Mouse (Mus musculus): ENCODE results near the gene Ilf2.

The Ilf2 gene

DNA sequence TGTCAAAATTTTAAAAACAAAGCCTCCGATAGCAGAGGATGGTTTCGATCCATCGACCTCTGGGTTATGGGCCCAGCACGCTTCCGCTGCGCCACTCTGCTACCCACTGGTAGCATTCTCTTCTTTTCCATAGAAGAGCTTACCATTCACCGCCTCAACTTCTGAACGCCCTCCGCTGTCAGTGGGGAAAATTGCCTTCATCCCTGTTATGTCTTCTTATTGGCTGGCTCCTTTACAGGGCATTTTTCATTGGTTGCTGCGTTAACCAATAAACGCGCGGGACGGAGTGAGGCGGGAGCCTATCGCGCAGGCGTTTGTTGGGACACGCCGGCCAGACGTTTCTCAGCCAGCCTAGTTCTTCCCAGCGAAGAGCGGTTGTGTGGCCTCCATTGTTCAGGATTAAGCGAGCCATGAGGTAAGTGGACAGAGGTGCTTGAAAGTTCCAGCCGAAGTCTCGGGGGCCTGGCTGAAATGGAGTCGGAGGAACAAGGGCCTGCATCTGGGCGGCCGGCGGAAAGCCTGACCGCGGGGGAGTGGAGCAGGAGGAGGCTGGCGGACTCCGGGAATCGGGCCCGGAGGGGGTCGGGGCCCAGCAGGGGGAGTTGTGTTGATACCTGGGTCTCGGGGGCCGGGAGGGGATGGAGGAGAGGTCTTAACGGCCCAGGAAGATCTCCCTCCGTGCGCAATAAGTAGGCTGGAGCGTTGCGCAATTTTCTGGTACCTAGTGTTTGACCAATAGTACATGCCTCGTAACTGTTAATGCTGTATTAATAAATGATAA lies at the start of gene Ilf2:
Gene Ilf2 (plus strand): TSS at position 296 of the 781 bp plus-strand sequence.
- in situ Hi-C loops (cut with MboI, MseI), result loop anchor here in 1 of 2 experiments (25.0 kb wide), 1 partner anchor 1789 kb away; the partner anchor contains the start of gene Khdc4

DNA sequence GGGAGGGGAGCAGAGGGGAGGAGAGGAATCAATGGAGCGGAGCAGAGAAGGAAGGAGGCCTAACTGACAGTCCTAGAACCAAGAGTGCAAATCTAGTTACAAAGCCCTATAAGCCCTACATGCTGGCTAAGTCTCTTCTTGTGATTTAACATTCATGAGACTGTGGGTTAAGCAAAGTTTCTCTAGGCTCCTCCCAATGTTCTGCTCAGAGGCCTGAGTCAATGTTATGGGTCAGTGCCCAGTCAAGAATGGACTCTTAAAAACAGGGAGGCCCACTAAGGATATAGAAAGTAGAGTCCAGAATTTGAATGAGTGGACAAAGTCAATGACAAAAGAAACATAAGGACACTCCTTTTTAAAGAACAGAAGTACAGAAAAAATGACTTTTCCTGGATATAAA lies 48.4 kb upstream of the Ilf2 start:
- in situ Hi-C loops (cut with MboI, MseI), result no loop called here

- in situ Hi-C loops (cut with MboI, MseI), result no loop called here
These were observed 47.7 kb upstream of the Ilf2 start for GRCm38 (mm10) chr3:90428186-90428585.

- in situ Hi-C loops (cut with MboI, MseI), result no loop called here
These were observed 46.4 kb upstream of the Ilf2 start for GRCm38 (mm10) chr3:90429576-90429975.

DNA sequence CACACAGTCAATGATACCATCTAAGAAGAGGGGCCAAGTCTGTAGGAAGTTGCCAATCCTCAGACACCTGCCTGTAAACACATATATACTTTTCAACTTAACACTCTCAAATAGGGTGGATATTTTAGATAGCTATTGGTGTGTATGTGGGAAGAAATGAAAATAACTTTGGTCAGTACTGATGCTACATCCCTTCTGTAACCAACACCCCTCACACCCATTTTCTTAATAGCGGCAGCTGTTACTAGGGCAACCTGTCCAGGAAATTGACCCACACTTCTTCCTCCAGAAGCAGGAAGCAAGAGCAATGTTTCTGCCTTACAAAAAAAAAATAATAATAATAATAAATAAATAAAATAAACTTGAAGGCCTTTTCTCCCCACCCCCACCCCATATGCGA lies 43.6 kb upstream of the Ilf2 start:
- in situ Hi-C loops (cut with MboI, MseI), result no loop called here

DNA sequence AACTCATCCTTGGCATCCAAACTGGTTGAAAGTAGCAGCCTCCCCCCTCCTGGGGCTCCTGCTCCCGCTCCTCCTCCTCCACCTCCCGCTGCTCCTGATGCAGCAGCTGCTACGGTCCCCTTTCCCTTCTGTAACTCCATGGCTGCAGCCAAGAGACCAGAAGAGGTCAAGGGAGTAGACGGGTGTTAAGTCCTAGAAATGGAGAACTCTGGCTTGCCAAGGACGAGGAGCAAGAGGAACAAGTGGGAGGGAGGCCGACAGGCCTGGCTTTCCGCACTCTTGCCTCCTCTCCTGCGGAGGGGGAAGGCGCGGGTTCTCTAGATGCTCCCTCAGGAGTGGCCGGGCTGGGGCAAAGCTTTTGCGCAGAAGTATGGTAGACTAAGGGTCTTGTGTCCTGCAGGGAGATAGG lies 43.1 kb upstream of the Ilf2 start:
- in situ Hi-C loops (cut with MboI, MseI), result no loop called here

DNA sequence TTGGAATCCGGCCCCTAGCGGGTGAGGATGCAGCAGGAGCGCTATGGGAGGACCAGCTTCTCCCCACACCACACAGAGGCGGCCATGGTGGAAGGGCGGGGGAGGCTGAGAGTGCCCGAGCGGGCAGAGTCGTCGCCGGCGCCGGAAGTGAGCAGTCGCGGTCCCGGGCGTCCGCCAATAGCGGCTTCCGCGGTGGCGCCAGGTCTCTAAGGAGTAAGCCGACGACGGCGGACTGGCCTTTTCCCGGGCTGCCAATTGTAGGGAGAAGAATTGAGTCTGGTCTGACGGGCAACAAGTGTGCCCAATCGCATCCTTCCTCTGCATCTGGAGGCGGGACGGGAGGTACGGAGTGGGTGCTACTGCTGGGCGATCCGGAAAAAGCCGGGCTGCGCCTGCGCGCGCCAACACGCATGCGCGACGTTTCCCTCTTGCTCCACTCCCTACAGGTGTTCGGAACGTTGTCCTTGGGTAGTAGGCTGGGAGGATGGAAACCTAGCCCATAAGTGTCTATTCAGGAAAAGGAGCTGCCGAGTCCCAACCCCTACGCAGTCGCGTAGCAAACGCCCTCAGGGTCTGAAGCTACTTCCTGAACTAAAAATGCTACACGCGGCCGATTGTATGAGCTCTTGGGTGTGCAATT lies 42.4 kb upstream of the Ilf2 start, which contains the start of gene Ints3:
Gene Ints3 (minus strand): TSS at position 242 of the 640 bp plus-strand sequence.
- in situ Hi-C loops (cut with MboI, MseI), result no loop called here

DNA sequence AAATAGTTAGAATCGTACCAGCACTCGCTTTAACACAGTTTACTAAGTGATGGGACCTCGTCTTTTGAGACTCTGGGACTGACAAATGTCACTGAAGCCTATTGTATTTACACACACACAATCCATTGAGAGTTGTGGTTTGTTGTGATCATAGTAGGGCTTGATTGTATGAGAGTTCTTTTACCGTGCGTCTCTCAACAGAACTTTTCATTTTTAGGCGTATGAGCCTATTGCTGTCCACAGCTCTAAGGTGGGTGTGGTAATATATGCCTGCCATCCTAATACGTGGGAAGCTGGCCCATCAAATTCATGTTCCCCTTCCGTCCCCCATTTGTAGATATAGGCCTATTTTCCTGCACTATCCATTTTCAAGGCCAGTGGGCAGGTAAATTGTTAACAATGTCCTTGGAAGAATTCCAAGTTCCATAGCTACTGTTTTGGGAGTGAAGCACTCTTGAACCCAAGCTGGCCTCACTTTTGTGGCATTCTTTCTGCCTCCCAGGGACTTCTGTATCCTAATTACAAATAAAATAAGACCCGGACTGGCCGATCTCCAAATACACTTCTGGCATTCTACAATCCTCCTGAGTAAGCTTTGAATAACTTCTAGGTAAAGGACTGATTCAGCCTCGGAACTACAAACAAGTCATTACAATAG lies 41.7 kb upstream of the Ilf2 start:
- in situ Hi-C loops (cut with MboI, MseI), result no loop called here

- in situ Hi-C loops (cut with MboI, MseI), result no loop called here
These were observed 38.8 kb upstream of the Ilf2 start for GRCm38 (mm10) chr3:90437131-90437530.

DNA sequence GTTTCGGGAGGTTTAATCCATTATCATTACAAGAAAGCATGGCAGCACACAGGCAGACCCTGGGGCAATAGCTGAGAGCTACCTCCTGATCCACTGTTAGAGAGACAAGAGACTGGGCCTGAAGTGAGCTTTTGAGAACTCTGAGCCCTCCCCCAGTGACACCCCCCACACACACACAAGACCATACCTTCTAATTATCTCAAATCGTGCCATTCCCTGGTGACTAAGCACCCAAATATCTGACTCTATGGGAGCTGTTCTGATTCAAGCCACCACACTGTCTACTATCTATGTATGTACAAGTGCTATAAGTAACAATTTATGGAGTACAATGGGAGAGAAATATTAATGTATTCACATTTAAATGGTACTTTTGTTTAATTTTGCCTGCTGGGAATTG lies 35.2 kb upstream of the Ilf2 start:
- in situ Hi-C loops (cut with MboI, MseI), result no loop called here

DNA sequence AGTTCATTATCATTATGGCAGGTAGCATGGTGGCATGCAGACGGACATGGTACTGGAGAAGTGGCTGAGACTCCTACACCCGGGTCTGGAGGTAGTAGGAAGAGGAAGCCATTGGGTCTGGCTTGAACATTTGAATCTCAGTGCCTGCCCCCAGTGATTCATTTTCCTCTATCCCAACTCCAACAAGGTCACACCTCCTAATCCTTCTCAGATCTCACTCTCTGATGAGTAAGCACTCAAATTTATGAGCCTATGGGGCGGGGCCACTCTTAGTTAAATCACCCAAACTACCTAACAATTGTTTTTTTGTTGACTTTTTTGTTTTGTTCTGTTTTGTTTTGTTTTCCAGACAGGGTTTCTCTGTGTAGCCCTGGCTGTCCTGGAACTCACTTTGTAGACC lies 31.9 kb upstream of the Ilf2 start:
- in situ Hi-C loops (cut with MboI, MseI), result no loop called here

DNA sequence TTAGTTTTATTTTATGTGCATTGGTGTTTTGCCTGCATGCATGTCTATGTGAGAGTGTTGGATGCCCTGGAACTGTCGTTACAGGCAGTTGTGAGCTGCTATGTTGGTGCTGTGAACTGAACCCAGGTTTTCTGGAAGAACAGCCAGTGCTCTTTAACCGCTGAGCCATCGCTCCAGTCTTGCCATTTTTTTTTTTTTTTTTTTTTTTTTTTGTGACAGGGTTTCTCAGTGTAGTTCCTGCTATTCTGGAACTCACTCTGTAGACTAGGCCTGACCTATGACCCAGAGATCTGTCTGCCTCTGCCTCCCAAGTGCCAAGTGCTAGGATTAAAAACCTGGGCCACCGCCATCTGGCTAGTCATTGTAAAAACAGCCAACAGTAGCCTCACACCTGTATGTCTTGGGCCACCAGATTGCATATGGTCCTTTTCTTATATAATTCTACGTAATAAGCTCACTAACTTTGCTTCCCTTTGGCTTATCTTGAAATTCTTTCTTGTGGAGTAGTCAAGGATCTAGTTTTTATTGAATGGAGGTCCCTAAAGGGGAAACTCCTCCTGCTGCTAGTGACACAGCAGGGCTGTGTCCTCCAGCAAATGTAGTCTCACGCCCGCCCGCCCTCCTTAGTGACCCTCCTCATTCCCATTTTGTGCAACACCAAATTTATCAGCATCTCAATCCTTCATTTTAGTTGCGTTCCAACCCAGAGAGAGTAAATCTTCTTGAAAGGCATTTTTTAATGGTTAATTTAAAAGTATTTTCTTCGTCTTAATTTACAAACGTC lies 30.3 kb upstream of the Ilf2 start:
- in situ Hi-C loops (cut with MboI, MseI), result no loop called here

GRCm38 (mm10) chr3:90446389-90447122 lies 29.4 kb upstream of the Ilf2 start:
- in situ Hi-C loops (cut with MboI, MseI), result no loop called here

DNA sequence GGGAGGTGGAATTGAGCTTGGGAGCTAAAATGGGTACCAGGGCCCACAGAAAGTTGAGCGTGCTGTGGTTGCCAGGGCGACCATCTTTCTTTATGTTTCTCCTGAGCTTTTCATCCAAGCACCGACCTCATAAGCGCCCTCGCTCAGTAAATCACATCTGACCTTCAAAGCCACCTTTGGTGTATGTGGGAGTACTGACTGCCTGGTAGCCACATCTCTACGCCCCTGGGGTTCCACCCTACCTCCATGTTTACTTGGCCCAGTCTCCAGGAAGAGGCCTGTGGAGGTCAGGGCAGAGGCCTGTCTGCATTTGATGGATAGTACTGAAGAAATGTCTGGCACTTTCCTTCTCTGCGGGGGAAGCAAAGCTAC lies 28.8 kb upstream of the Ilf2 start:
- in situ Hi-C loops (cut with MboI, MseI), result no loop called here

DNA sequence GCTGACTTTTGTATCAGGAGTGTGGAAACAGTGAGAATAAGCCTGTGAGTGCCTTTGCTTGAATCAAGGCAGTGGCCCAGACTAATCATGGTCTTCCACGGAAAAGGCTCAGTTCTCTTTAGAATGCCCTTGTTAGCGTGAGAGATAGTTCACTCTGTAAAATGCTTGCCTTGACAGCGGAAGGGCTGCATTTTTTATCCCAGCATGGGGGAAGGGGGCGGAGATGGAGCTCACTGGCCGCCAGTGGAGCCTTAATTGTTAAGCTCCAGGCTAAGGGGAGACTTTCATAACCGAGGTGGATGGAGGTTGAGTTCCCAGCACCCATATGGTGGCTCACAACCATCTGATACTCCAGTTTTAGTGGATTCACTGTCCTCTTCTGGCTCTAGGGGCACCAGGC lies 27.3 kb upstream of the Ilf2 start:
- in situ Hi-C loops (cut with MboI, MseI), result no loop called here

DNA sequence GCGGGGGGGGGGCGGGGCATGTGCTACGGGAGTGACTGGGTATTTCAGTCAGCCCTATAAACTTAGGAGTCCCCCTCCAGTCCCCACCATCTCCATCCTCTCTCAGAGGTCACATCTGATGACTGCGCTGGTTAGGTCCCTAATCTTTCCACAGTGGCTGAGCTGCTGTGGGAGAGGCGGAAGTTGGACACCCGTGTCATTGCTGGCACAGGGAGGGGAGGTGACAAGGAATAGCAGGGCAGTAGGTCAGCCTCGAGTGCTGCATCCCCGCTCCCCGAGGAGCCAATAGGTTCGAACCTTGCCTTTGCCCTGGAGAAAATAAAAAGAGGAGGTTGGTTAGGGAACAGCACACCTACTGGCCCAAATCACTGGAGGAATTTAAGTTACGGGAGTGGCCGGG lies 25.1 kb upstream of the Ilf2 start:
- in situ Hi-C loops (cut with MboI, MseI), result no loop called here

- in situ Hi-C loops (cut with MboI, MseI), result no loop called here
These were observed 24.4 kb upstream of the Ilf2 start for GRCm38 (mm10) chr3:90451396-90452095.

DNA sequence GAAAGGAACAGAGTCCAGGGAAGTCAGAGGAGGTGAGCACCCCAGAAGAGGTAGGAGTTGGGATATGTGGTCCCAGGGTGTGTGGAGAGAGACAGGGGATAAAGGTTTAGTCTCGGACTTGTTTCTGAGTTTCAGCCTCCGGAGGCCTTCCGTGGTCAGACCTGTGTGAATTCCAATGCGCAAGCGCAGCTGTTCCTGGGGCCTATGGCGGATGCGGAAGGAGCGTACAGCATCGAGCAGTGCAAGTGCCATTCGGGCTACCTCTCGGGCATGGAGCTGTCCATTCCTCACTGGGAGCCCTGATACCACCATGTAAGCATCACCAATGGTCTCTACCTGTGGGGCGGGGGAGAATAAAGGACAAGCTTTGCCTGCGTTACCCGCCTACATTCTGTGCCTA lies 21.0 kb upstream of the Ilf2 start:
- in situ Hi-C loops (cut with MboI, MseI), result no loop called here

- in situ Hi-C loops (cut with MboI, MseI), result loop anchor here in 1 of 2 experiments (5.0 kb wide), 1 partner anchor 42 kb away; no protein-coding TSS in a partner anchor
These were observed 16.2 kb upstream of the Ilf2 start for GRCm38 (mm10) chr3:90459727-90460126.

- in situ Hi-C loops (cut with MboI, MseI), result loop anchor here in 1 of 2 experiments (5.0 kb wide), 1 partner anchor 43 kb away; no protein-coding TSS in a partner anchor
These were observed 15.6 kb upstream of the Ilf2 start for GRCm38 (mm10) chr3:90460315-90460714.
